8 mouse cellular contexts compared by ENCODE assay signal in genomic region chr10:59930996-59931395, GRCm38 (mm10). TPM values are rescaled to one million over a fixed set of nuclear protein-coding genes. Genes with fewer than 3 reads are reported as not detected.
DNase-seq lines count a peak whose midpoint lies in the region; ATAC-seq and TF ChIP-seq lines count a peak whose summit lies in the region.
"Had no signal": no experiment of that assay in that cellular context is flagged by ENCODE, and none has a peak within 500 bp of the region (broad histone marks: within the 10 kb centered on the region; RNA-seq: fewer than 3 reads in every experiment).

No protein-coding gene starts in this region.

- TF ChIP-seq CTCF in testis, adult 2 months (IDR thresholded peaks at IDR 0.05; ENCODE audit: control insufficient read depth, insufficient read depth, insufficient replicate concordance, low read depth, low read length): no peak

- no peaks in the 10 kb centered on the region for H3K9me3 ChIP-seq in forebrain, embryonic 15.5 days
- no peaks in the 10 kb centered on the region for H3K9me3 ChIP-seq in limb, embryonic 15.5 days

- no peaks in the 10 kb centered on the region for H3K36me3 ChIP-seq in testis, adult 2 months (ENCODE audit: control insufficient read depth, insufficient read depth, low read length)
- H3K36me3 ChIP-seq in forebrain, embryonic 15.5 days: no peaks in the 10 kb centered on the region
- H3K36me3 ChIP-seq in limb, embryonic 15.5 days: no peaks in the 10 kb centered on the region

- TF ChIP-seq POLR2A in testis, adult 2 months (IDR thresholded peaks at IDR 0.05; ENCODE audit: control insufficient read depth, low read depth, low read length): no peak

- no peak for DNase-seq in testis, postnatal 10 days (ENCODE audit: low spot score)
- no peak for DNase-seq in spleen, postnatal 36 days (ENCODE audit: low spot score in 2 of 2)
- no peak for DNase-seq in cerebellum, adult 11-12 months

- WGBS in forebrain, embryonic 15.5 days: 18% methylated on average over 10 of the region's 10 CpGs
- WGBS in limb, embryonic 15.5 days: 25% methylated on average over 10 of the region's 10 CpGs

- no peaks in the 10 kb centered on the region for H3K27me3 ChIP-seq in testis, adult 2 months (ENCODE audit: control insufficient read depth, insufficient read depth, low read length)
- H3K27me3 ChIP-seq in forebrain, embryonic 15.5 days: no peaks in the 10 kb centered on the region
- no peaks in the 10 kb centered on the region for H3K27me3 ChIP-seq in limb, embryonic 15.5 days

- ATAC-seq in forebrain, embryonic 15.5 days (replicated peaks): peak; percentile 91
- ATAC-seq in limb, embryonic 15.5 days (ENCODE audit: insufficient number of reproducible peaks, low FRiP score, low TSS enrichment, low read depth): peak; percentile 72
- ATAC-seq in erythroblast, adult 5-6 weeks (replicated peaks; ENCODE audit: low FRiP score, poor library complexity, severe bottlenecking): no peak

- H3K27ac ChIP-seq in testis, adult 2 months (ENCODE audit: control insufficient read depth, insufficient read depth, low read depth, low read length): 0 out of 2 replicates have a peak overlapping the region, but pooled peaks have one; percentile 13
- H3K27ac ChIP-seq in forebrain, embryonic 15.5 days (replicated peaks): peak overlapping the region; percentile 7; the same call in 1 of the 2 replicates
- H3K27ac ChIP-seq in limb, embryonic 15.5 days: peak overlapping the region; percentile 50; the same call in 1 of the 2 replicates

- 0 out of 2 replicates have a peak overlapping the region, but pooled peaks have one; percentile 3 for H3K4me2 ChIP-seq in forebrain, embryonic 15.5 days (replicated peaks)
- 0 out of 2 replicates have a peak overlapping the region, but pooled peaks have one; percentile 19 for H3K4me2 ChIP-seq in limb, embryonic 15.5 days

- peak overlapping the region; percentile 83 for H3K4me3 ChIP-seq in testis, adult 2 months (ENCODE audit: control insufficient read depth, low read depth, low read length)
- no peak overlapping the region for H3K4me3 ChIP-seq in forebrain, embryonic 15.5 days
- H3K4me3 ChIP-seq in limb, embryonic 15.5 days: no peak overlapping the region
- H3K4me3 ChIP-seq: myocyte had no signal

- H3K9ac ChIP-seq in forebrain, embryonic 15.5 days (replicated peaks): no peak overlapping the region
- H3K9ac ChIP-seq in limb, embryonic 15.5 days: no peak overlapping the region

- H3K4me1 ChIP-seq in testis, adult 2 months (ENCODE audit: control insufficient read depth, insufficient read depth, low read length): peaks cover 8% of the 10 kb centered on the region
- peaks cover 7% of the 10 kb centered on the region; the same call in 1 of the 2 replicates for H3K4me1 ChIP-seq in forebrain, embryonic 15.5 days
- H3K4me1 ChIP-seq in limb, embryonic 15.5 days: peaks cover 7% of the 10 kb centered on the region; the same call in 1 of the 2 replicates

RNA-seq across cellular contexts. Expression of gene Ddit4, which starts 20.6 kb away (rescaled TPM):
- polyA plus RNA-seq in testis, adult 2 months (2012; rRNA removed): 19.9 and 23.0 TPM in 2 replicates
- 90.0 and 92.5 TPM in 2 replicates for polyA plus RNA-seq in forebrain, embryonic 15.5 days (2015; fragmentation: Nextera tagmentation; extraction: Ambion mirVana)
- 63.6 and 77.1 TPM in 2 replicates for polyA plus RNA-seq in limb, embryonic 15.5 days (2015; fragmentation: Nextera tagmentation; extraction: Ambion mirVana)
- total RNA-seq in erythroblast, adult 5-6 weeks (2015; ENCODE audit: low replicate concordance): 1.7 TPM in 1 of 2 replicates, not detected in the other
- 0.17 and 0.84 TPM in 2 replicates for total RNA-seq in erythroblast, adult 5-6 weeks (2017; ENCODE audit: low replicate concordance)

RNA-seq across cellular contexts. Expression of gene Dnajb12, which starts 51.6 kb away (rescaled TPM):
- polyA plus RNA-seq in testis, adult 2 months (2012; rRNA removed): 47.0 and 47.7 TPM in 2 replicates
- polyA plus RNA-seq in forebrain, embryonic 15.5 days (2015; fragmentation: Nextera tagmentation; extraction: Ambion mirVana): 16.9 and 17.5 TPM in 2 replicates
- polyA plus RNA-seq in limb, embryonic 15.5 days (2015; fragmentation: Nextera tagmentation; extraction: Ambion mirVana): 19.5 and 22.9 TPM in 2 replicates
- total RNA-seq in erythroblast, adult 5-6 weeks (2015; ENCODE audit: low replicate concordance): 13.6 and 28.2 TPM in 2 replicates
- 39.8 and 43.4 TPM in 2 replicates for total RNA-seq in erythroblast, adult 5-6 weeks (2017; ENCODE audit: low replicate concordance)
